Mouse (Mus musculus): ENCODE data around the gene Specc1l. TPM values are rescaled to one million over a fixed set of nuclear protein-coding genes. Genes with fewer than 3 reads are reported as not detected.

Specc1l gene
- polyA plus RNA-seq, 1 experiment from 2014 or later, result 24.8 TPM

- Histone ChIP-seq H3K27ac (ENCODE audit: low read depth) (no peak overlapping the region), H3K9ac (ENCODE audit: low read length) (no peak overlapping the region), H3K4me2 (ENCODE audit: low read length) (no peak overlapping the region), H3K27me3 (replicated peaks; ENCODE audit: control insufficient read depth, insufficient read depth, low read length) (no peaks in the 10 kb centered on the region), H3K9me3 (ENCODE audit: control insufficient read depth, low read length) (no peaks in the 10 kb centered on the region), H3K4me1 (replicated peaks; ENCODE audit: control insufficient read depth, insufficient read depth, low read length) (no peaks in the 10 kb centered on the region), H3K36me3 (ENCODE audit: control insufficient read depth, insufficient read depth, low read length) (no peaks in the 10 kb centered on the region), H3K4me3 (ENCODE audit: low read depth, low read length) (no peak overlapping the region)
- ATAC-seq (replicated peaks; ENCODE audit: low FRiP score, low TSS enrichment, low read depth) (no peak), DNase-seq (ENCODE audit: low spot score) (no peak)
- 42% methylated on average over 4 of the region's 4 CpGs for WGBS
Measured at GRCm38 (mm10) chr10:75328201-75328704, 116.4 kb downstream of the Specc1l start.

DNA sequence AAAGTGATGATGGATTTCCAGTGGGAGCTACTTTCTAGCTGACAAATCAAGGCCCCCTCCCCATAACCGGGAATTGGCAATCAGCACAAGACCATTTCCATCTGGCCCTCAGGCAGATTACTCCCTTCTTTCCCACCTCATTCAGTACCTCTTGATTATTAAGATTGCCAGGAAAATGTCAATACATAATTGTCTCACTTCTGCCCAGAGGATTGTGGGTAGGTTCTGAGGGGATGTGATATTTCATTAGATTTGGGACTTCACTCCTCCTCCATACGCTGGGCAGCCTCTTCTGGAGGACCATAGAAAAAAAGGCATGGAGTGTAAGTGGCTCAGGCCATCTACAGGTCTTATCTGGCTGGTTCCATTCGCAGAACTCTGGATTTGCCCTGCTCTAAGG lies 120.4 kb downstream of the Specc1l start:
- WGBS, result 81% methylated on average over 3 of the region's 3 CpGs
- ATAC-seq (replicated peaks; ENCODE audit: low FRiP score, low TSS enrichment, low read depth), result no peak
- no peak overlapping the region for H3K27ac ChIP-seq (ENCODE audit: low read depth)
- H3K27me3 ChIP-seq (replicated peaks; ENCODE audit: control insufficient read depth, insufficient read depth, low read length), result no peaks in the 10 kb centered on the region
- H3K9ac ChIP-seq (ENCODE audit: low read length), result no peak overlapping the region
- H3K4me3 ChIP-seq (ENCODE audit: low read depth, low read length), result no peak overlapping the region
- H3K9me3 ChIP-seq (ENCODE audit: control insufficient read depth, low read length), result no peaks in the 10 kb centered on the region
- H3K4me1 ChIP-seq (replicated peaks; ENCODE audit: control insufficient read depth, insufficient read depth, low read length), result no peaks in the 10 kb centered on the region
- no peak for DNase-seq (ENCODE audit: low spot score)
- H3K36me3 ChIP-seq (ENCODE audit: control insufficient read depth, insufficient read depth, low read length), result no peaks in the 10 kb centered on the region
- H3K4me2 ChIP-seq (ENCODE audit: low read length), result no peak overlapping the region

DNA sequence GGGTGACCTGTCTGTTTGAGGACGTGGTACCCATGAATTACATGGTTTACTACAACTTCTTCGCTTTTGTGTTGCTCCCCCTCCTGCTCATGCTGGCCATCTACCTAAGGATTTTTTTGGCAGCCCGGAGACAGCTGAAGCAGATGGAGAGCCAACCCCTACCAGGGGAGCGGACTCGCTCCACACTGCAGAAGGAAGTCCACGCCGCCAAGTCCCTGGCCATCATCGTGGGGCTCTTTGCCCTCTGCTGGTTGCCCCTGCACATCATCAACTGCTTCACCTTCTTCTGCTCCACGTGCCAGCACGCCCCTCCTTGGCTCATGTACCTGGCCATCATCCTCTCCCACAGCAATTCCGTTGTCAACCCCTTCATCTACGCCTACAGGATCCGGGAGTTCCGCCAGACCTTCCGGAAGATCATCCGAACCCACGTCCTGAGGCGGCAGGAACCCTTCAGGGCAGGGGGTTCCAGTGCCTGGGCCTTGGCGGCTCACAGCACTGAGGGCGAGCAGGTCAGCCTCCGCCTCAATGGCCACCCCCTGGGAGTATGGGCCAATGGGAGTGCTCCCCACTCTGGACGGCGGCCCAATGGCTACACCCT lies 121.4 kb downstream of the Specc1l start:
- Histone ChIP-seq H3K27me3 (replicated peaks; ENCODE audit: control insufficient read depth, insufficient read depth, low read length) (no peaks in the 10 kb centered on the region), H3K4me2 (ENCODE audit: low read length) (no peak overlapping the region), H3K4me1 (replicated peaks; ENCODE audit: control insufficient read depth, insufficient read depth, low read length) (no peaks in the 10 kb centered on the region), H3K27ac (ENCODE audit: low read depth) (no peak overlapping the region), H3K36me3 (ENCODE audit: control insufficient read depth, insufficient read depth, low read length) (no peaks in the 10 kb centered on the region), H3K9ac (ENCODE audit: low read length) (no peak overlapping the region), H3K4me3 (ENCODE audit: low read depth, low read length) (no peak overlapping the region), H3K9me3 (ENCODE audit: control insufficient read depth, low read length) (no peaks in the 10 kb centered on the region)
- 92% methylated on average over 23 of the region's 23 CpGs for WGBS
- DNase-seq (ENCODE audit: low spot score) (no peak), ATAC-seq (replicated peaks; ENCODE audit: low FRiP score, low TSS enrichment, low read depth) (no peak)

DNA sequence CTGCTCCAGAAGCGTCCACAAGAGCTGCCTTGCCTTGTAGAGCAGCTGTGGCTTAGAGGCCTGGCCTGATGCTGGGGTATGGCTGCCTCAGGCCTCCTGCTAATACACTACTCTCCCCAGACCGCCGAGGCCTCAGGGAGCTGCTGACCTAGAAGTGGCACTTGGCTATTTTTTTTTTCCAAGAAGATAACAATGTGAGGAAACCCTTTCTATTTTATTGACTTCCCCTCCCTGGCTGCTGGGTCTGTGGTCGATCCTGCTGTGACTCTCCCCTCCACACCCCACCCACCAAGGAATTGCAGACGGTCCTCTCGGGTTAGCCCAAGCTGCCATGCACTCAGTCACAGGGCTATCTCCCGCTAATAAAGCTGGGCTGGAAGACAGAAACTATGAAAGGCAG lies 122.3 kb downstream of the Specc1l start:
- ATAC-seq (replicated peaks; ENCODE audit: low FRiP score, low TSS enrichment, low read depth) (no peak), DNase-seq (ENCODE audit: low spot score) (no peak)
- Histone ChIP-seq H3K4me1 (replicated peaks; ENCODE audit: control insufficient read depth, insufficient read depth, low read length) (no peaks in the 10 kb centered on the region), H3K9ac (ENCODE audit: low read length) (no peak overlapping the region), H3K36me3 (ENCODE audit: control insufficient read depth, insufficient read depth, low read length) (no peaks in the 10 kb centered on the region), H3K9me3 (ENCODE audit: control insufficient read depth, low read length) (no peaks in the 10 kb centered on the region), H3K27ac (ENCODE audit: low read depth) (no peak overlapping the region), H3K4me3 (ENCODE audit: low read depth, low read length) (no peak overlapping the region), H3K27me3 (replicated peaks; ENCODE audit: control insufficient read depth, insufficient read depth, low read length) (no peaks in the 10 kb centered on the region), H3K4me2 (ENCODE audit: low read length) (no peak overlapping the region)
- 65% methylated on average over 7 of the region's 7 CpGs for WGBS

- H3K4me2 ChIP-seq (ENCODE audit: low read length), result no peak overlapping the region
- no peak overlapping the region for H3K9ac ChIP-seq (ENCODE audit: low read length)
- WGBS, result 85% methylated on average over 6 of the region's 6 CpGs
- no peak for ATAC-seq (replicated peaks; ENCODE audit: low FRiP score, low TSS enrichment, low read depth)
- no peak overlapping the region for H3K4me3 ChIP-seq (ENCODE audit: low read depth, low read length)
- no peaks in the 10 kb centered on the region for H3K36me3 ChIP-seq (ENCODE audit: control insufficient read depth, insufficient read depth, low read length)
- H3K27me3 ChIP-seq (replicated peaks; ENCODE audit: control insufficient read depth, insufficient read depth, low read length), result no peaks in the 10 kb centered on the region
- no peaks in the 10 kb centered on the region for H3K4me1 ChIP-seq (replicated peaks; ENCODE audit: control insufficient read depth, insufficient read depth, low read length)
- no peaks in the 10 kb centered on the region for H3K9me3 ChIP-seq (ENCODE audit: control insufficient read depth, low read length)
- no peak overlapping the region for H3K27ac ChIP-seq (ENCODE audit: low read depth)
- DNase-seq (ENCODE audit: low spot score), result no peak
Measured at GRCm38 (mm10) chr10:75335075-75335474, 123.2 kb downstream of the Specc1l start.

DNA sequence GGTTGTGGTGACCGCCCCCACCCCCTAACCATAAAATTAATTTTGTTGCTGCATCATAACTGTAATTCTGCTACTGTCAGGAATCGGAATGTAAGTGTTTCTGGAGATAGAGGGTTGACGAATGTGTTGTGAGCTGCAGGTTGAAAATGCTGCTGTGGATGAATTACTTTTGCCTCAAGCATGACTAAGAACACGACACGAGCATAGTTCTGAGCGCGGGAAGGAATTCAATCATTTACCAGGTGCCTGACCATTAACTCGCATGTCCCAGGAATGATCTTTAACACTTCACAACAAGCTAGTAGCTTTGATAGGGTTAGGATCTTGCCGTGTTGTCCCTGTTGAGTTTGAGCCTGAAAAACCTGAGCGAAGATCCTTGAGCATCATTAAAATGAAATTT lies 125.4 kb downstream of the Specc1l start:
- H3K4me2 ChIP-seq (ENCODE audit: low read length), result no peak overlapping the region
- 77% methylated on average over 10 of the region's 10 CpGs for WGBS
- no peak overlapping the region for H3K27ac ChIP-seq (ENCODE audit: low read depth)
- no peak for DNase-seq (ENCODE audit: low spot score)
- no peaks in the 10 kb centered on the region for H3K36me3 ChIP-seq (ENCODE audit: control insufficient read depth, insufficient read depth, low read length)
- H3K27me3 ChIP-seq (replicated peaks; ENCODE audit: control insufficient read depth, insufficient read depth, low read length), result no peaks in the 10 kb centered on the region
- no peaks in the 10 kb centered on the region for H3K9me3 ChIP-seq (ENCODE audit: control insufficient read depth, low read length)
- ATAC-seq (replicated peaks; ENCODE audit: low FRiP score, low TSS enrichment, low read depth), result no peak
- H3K4me3 ChIP-seq (ENCODE audit: low read depth, low read length), result no peak overlapping the region
- no peaks in the 10 kb centered on the region for H3K4me1 ChIP-seq (replicated peaks; ENCODE audit: control insufficient read depth, insufficient read depth, low read length)
- H3K9ac ChIP-seq (ENCODE audit: low read length), result no peak overlapping the region

DNA sequence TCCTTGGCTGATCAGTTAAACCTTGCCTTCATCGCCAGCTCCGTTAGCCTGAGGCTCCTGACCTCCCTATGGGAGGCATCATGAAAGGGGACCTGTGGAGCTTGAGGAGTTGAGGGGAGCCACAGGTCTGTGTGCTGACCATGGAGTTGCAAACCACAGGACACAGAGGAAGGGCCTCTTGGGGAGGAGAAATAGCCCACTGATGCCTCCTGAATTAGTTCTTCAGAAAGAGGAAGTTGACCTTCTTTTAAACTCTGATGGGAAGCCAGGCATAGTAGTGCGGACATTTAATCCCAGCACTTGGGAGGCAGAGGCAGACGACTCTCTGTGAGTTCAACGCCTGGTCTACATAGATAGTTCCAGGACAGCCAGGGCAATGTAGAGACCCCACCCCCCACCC lies 127.0 kb downstream of the Specc1l start:
- ATAC-seq (replicated peaks; ENCODE audit: low FRiP score, low TSS enrichment, low read depth), result no peak
- DNase-seq (ENCODE audit: low spot score), result no peak
- H3K4me1 ChIP-seq (replicated peaks; ENCODE audit: control insufficient read depth, insufficient read depth, low read length), result no peaks in the 10 kb centered on the region
- 82% methylated on average over 5 of the region's 5 CpGs for WGBS
- no peaks in the 10 kb centered on the region for H3K9me3 ChIP-seq (ENCODE audit: control insufficient read depth, low read length)
- no peak overlapping the region for H3K4me2 ChIP-seq (ENCODE audit: low read length)
- H3K27me3 ChIP-seq (replicated peaks; ENCODE audit: control insufficient read depth, insufficient read depth, low read length), result no peaks in the 10 kb centered on the region
- no peak overlapping the region for H3K27ac ChIP-seq (ENCODE audit: low read depth)
- H3K36me3 ChIP-seq (ENCODE audit: control insufficient read depth, insufficient read depth, low read length), result no peaks in the 10 kb centered on the region
- H3K4me3 ChIP-seq (ENCODE audit: low read depth, low read length), result no peak overlapping the region
- no peak overlapping the region for H3K9ac ChIP-seq (ENCODE audit: low read length)

DNA sequence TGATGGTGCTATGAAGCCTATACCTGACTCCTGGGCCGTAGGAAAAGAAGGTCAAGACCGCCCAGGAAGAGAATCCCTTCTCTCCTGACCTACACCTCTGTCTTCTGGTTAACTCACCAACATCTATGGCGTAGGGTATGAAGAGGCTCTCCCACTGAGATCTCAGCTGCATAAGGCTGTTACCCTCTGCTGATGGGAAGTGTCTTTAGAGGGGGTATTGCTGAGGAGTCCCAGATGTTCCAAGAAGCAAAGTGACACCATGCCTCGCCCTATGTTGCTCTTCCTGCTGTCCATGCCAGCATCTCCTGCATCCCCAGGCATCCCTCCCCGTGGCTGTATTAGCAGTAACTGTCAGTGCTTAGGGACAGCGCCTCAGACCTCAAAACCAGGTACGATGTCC lies 127.5 kb downstream of the Specc1l start:
- no peaks in the 10 kb centered on the region for H3K9me3 ChIP-seq (ENCODE audit: control insufficient read depth, low read length)
- ATAC-seq (replicated peaks; ENCODE audit: low FRiP score, low TSS enrichment, low read depth) (no peak), DNase-seq (ENCODE audit: low spot score) (no peak)
- no peak overlapping the region for H3K27ac ChIP-seq (ENCODE audit: low read depth)
- no peak overlapping the region for H3K4me2 ChIP-seq (ENCODE audit: low read length)
- no peak overlapping the region for H3K4me3 ChIP-seq (ENCODE audit: low read depth, low read length)
- no peaks in the 10 kb centered on the region for H3K36me3 ChIP-seq (ENCODE audit: control insufficient read depth, insufficient read depth, low read length)
- 87% methylated on average over 7 of the region's 7 CpGs for WGBS
- H3K9ac ChIP-seq (ENCODE audit: low read length), result no peak overlapping the region
- no peaks in the 10 kb centered on the region for H3K4me1 ChIP-seq (replicated peaks; ENCODE audit: control insufficient read depth, insufficient read depth, low read length)
- no peaks in the 10 kb centered on the region for H3K27me3 ChIP-seq (replicated peaks; ENCODE audit: control insufficient read depth, insufficient read depth, low read length)

DNA sequence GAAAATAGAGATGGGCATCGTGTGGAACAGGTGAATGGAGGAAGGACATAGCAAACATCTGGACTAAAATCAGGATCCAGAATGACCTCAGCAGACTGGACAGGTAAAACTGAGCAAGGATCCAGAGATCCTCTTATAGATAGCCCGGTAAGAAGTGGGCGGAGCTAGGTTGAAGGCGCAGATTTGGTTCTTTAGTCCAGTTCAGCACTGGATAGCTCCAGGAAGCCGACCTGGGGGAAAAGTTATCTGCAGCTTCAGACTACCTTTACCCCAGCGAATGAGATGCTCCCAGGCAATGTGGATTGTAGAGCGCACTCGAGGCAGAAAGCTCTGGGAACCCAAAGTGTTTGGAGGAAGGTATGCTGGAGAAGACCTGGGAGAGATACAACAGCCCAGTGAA lies 130.1 kb downstream of the Specc1l start:
- ATAC-seq (replicated peaks; ENCODE audit: low FRiP score, low TSS enrichment, low read depth) (no peak), DNase-seq (ENCODE audit: low spot score) (no peak)
- Histone ChIP-seq H3K9me3 (ENCODE audit: control insufficient read depth, low read length) (no peaks in the 10 kb centered on the region), H3K36me3 (ENCODE audit: control insufficient read depth, insufficient read depth, low read length) (no peaks in the 10 kb centered on the region), H3K4me2 (ENCODE audit: low read length) (no peak overlapping the region), H3K4me1 (replicated peaks; ENCODE audit: control insufficient read depth, insufficient read depth, low read length) (no peaks in the 10 kb centered on the region), H3K27ac (ENCODE audit: low read depth) (no peak overlapping the region), H3K27me3 (replicated peaks; ENCODE audit: control insufficient read depth, insufficient read depth, low read length) (no peaks in the 10 kb centered on the region), H3K4me3 (ENCODE audit: low read depth, low read length) (no peak overlapping the region), H3K9ac (ENCODE audit: low read length) (no peak overlapping the region)
- WGBS, result 33% methylated on average over 8 of the region's 8 CpGs
